Mouse (Mus musculus): ENCODE data around the gene Sox6.

Sox6 gene

DNA sequence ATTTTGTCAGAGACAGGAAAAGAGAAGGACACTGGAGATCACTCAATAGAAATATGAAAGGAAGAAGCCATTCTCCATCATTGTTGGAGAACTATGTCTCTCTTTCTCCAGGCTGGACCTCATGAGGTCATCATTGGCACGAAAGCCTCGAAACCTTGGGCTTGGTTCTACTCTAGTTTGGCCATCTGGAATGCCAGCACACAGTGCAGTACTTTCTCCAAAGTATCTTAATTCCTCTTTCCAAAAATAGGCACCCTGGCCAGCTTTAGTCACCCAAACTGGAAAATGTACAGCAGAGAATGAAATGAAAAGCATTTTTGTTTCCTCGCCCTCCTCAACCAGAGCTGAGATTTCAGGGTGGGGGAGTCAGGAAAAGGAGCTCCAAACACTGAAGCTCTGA lies 213.3 kb downstream of the Sox6 start:
- DNase-seq, result peak; percentile 3

DNA sequence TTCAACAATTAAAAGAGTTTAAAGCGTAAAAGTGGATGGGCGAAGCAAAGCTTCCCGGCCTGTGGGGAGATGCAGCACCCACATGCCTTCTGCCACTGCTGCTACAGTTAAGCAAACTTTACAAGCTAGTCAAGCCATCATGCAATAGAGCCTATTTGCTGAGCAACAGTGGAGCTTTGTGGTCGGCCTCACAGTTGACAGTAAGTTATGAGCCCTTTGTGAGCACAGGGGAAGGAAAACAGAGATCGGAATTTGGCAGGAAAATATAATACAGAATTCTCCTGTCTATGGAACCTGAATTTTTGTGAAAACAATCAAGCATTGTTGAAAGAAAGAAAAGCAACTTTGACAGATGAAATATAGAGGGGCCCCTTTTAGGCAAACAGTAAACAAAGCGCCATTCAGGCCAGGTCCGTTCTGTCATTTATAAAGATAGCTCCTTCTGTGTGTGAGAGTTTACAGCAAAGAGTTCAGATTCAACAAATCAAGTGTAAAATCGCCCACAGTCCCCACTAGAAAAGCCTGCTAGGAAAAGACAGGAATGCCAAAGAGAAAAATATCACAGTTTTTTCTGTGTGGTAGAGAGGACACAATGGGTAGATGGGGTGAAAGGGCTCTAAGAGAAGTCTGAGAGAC lies 213.9 kb downstream of the Sox6 start:
- no peak for DNase-seq

DNA sequence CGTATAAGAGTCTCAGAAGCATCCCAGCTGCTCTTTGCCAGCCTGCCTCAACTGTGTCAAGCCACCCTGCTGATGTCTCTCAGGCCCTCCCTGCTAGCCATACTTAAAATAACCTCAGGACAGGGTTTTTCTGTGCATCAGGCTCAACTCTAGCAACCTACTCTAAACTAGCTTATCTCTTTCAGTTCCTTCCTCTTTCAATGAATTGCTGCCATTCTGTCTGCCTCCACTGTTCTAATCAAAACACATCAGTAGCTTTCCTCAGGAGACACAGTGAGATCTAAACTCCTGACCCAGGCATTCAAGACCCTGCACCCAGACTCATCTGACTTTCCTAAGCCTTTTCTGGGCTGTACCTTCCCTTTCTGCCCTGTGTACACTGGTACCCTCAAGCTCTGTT lies 219.5 kb downstream of the Sox6 start:
- DNase-seq, result no peak

DNA sequence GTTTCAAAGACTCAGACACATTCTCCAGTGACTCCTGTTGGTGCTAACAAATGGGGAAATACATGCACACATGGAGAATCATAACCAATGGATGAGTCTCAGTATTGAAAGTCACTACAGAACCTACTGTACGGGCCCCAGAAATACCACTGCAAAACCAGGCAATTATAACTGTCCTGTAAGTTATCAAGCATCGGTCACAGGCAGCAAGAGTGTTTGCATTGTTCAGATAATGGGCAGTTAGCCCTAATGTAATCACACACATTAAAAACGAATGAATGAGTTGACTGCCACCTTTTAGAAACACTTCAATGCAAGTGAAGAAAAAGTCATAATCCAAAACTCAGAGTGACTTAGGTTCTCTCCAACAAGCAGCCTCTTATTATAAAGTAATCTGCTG lies 235.3 kb downstream of the Sox6 start:
- no peak for DNase-seq

DNA sequence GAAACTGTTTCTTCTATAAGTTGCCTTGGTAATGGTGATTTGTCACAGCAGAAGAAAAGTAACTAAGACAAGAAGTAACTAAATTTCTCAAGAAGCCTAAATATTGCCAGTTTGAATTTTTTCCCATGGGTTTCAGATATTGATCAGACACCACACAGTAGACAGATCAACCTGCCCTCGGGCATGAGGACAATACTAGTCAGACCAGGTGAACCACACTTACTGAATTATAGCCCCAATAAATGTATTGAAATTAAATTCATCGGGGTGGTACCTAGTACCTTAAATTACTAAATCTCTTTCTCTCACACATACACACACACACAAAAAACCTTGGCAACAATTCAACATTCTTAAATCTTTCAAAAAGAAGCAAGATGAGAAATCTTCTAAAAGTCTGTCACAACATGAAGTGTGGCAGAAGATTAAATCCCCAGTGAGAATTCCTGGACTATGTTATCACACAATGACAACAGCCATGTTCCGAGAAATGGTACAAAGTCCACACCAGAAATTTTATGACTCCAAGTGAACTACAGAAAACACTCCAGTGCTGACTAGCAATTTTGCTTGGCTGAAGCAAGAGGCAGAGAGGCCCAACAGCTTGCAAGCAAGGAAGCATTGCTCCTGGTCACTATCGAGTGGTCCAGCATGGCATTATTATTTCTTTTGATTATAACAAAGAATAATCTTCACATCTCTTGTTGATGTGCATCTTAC lies 244.3 kb downstream of the Sox6 start:
- no peak for DNase-seq

DNA sequence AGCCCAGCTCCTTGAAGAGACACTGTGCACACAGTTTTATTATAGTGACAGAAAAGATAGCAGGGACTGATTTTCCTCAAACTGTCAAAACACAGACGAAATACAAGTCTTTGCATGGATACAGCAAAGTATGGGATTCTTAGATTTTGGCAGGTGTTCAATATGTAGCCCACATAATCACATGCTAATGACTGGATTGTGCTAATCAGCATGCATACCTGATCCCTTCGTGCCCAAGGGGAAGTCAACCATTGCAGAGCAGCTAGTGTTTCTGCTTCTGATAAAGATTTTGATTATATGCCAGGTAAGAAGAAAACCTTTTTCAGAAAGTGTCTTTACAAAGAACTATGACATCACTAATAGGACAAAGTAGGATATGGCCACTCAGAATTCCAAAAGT lies 245.8 kb downstream of the Sox6 start:
- no peak for DNase-seq

DNA sequence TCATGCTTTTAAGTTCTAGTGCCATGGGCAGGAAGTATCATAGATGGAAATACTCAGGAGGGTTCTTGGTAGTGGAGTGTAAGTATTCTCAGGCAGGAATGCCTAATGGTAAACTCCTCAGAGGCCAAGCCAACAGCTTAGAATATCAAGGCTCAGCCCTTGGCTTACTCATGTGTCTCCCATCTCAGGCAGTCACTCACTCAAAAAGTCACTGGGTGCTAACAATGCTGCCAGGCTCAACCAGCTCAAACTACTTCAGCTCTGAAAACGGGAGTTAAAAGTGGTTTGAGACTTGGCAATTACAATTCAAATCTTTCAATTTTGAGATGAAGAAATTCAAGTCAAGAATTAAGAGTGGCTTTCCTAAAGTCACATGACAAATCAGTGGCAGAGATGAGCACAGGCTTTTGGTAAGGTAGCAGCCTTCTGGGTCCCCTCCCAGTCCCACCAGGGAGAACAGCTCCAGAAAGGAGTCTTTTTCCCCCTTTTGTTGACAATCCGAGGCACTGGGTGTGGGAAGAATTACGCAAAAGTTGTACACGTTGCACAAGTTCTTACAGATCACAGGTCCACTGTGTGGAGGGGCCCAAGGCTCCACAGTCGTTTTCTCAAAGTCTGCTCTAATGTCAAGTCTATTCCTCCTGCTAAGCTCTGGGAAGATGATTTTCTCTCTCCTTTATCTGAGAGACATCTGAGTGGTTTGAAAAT lies 249.3 kb downstream of the Sox6 start:
- DNase-seq, result no peak

DNA sequence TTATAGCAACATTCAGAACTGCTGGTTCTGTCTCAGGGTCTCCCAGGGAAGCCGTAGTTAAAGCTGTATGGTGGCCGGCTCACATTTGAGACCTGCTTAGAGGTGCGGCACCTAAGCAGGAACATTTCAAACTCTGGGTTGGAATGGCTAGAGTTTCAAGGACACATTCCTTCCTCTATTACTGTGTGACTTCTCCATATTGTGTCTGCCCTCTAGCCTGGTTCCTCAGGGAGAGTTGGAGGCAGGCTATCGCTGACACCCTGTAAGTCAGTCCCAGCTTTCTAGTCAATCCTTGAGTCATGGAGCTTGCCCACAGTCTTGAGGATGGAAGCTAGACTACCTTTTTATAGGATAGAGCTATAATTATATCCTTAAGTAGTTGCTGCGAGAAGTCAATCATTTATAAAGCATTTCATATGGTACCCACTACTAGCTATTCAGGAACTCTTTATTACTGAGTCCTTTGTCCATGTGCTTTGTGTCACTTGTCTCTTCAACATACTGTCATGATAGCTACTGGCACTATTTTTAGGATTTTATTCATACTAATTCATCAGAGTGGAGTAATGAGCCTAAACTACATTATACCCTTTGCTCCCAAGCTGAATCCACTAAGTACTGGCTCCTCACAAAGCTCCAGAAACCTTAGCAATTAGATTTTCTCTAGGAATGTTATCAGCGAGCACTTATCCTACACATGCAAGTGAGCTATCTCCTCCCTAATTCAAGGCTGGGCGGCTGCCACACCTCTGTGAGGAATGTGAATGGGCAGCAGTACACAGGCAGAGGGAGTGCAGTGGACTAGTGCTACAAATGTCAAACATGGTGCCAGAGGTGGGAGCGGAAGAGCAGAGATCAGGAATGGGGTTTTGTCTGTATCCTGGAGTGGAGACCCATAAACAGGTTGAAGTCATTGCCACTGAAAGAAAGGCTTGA lies 254.3 kb downstream of the Sox6 start:
- DNase-seq, result no peak

DNA sequence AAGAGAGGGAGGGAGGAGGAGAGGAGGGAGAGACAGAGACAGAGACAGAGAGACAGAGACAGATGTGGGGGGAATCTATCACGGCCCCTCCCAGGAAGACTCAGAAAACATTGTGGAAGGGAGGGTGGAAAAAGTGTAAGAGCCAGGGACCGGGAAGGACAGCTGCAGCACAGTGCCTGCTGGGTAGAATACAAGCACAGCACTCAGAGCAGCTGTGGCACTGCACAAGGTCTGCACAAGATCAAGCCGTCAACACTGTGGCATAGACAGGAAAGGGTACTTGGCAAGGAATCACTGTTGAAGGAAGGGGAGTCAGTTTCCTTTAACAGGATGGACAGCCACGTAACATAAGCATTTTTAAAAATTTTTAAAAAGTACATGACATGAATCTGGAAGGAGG lies 258.4 kb downstream of the Sox6 start:
- no peak for DNase-seq

DNA sequence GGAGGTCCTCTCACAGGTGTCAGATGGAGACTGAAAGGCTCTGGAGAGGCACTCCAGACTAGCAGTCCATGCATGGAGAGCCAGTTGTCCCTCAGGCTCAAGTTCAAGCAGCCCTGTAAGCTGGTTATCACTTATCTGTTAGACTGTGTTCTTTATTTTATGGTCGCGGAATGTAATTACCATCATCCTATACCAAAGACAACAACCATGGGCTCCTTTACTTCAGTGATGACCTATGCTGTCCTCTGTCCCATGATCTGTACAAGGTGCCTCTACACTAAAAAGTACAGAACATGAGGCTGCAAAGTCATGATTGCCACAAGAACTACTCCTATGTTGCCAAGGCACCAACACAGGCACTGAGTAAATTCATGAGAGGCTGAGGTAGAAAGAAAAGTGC lies 259.1 kb downstream of the Sox6 start:
- no peak for DNase-seq

DNA sequence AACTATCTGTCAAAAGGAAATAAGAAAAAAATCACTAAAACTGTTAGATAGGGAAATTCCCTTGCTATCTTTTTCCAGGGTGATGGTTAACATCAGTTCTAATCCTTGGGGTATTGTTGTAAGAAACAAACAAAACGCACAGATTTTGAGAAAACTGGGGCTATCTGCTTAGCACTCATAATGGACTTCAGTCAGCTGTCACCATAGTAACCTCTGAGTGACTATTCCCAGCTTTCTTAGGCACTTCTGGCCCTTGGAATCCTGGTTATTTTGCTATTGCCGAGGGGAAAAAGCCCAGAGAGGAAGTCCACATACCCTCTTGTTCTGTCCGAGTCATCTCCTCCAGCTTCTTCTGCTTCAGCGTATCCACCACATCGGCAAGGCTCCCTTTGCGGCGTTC lies 261.9 kb downstream of the Sox6 start:
- no peak for DNase-seq

DNA sequence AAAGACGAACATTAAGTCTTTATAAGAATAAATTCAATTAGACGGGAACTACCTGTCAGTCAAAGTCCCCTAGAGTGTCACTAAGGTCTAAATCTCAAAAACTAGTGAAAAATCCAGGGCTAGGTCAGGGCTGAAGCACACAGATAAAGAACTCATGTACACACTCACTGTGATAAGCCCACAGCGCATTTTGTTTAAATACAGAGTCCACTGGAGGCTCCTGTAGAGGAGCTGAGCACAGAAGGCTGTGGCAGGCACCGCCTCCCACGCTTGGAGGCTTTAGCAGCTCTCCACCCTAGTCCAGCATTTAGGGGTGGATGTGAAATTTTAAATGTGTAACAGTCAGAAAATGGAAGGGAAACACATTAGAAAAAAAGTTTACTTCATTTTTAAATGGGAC lies 262.3 kb downstream of the Sox6 start:
- DNase-seq, result no peak

DNA sequence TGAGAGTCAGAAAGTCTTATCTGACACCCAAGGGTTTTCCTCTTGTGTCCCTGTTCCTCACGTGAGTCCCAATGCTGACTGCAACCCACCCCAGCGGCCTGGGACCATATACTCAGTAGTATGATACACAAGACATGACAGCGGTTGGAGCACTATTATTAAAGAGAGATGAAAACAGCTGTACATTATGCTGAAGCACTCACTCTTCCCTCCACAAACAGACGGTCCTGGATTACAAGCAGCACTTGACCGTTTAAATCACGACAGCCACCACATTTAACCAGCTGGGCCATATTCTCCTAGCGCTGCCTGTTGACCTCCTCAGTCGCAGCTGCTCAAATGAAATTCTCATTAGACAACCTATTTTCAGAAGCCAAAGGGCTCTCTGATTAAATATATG lies 272.3 kb downstream of the Sox6 start:
- DNase-seq, result no peak

DNA sequence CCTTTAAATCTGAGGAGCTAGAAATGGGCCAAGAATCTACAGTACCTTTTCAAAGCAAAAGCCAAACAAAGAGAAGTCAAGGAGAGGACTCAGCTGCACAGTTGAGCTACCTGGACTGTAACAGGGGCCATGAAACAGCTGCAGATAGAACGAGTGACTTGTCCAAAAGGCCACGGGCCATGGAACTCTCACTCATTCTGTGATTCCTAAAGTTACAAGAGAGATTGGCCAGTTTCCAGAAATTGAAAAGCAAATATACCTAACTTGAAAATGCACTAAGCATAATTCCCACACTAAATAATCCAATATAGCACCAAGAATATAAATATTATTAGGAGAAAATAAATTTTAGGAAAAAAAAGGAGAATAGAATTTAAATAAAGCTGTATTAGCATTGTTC lies 274.7 kb downstream of the Sox6 start:
- DNase-seq, result no peak

DNA sequence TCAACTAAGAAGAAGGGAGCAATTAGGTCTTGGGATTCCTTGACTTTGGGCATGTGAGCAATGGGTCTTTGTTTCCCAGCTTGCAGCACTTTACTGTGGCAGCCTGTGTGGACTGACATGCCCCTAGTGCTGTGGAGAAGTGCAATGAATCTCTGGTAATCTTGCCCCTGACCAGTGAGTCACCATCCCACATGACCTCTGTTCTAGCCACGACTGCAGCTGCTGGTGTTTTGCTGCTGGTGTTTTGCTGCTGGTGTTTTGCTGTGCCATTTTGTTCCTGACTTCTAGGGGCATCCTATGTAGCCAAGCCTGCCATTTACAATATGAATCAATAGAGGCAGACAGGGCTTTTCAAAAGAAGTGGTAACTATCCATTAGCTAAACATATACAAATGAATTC lies 280.4 kb downstream of the Sox6 start:
- no peak for DNase-seq

DNA sequence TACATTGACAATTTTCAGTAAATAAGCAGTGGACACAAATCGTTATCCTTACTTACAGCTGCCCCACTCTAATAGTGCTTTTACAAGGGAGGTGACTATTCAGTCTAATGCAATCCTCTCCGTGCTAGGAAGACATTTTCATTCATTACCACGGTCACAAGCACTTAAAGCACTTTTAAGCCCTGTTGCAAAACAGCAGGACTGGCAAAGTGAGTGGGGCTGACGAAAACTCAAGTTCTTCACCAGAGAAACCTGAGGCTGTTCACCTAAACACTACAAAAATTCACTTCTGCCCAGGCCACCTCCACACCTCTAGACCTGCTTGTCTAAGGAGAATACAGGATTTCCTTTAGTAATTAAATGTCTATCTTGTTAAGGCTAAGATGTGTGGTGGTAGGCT lies 283.3 kb downstream of the Sox6 start:
- no peak for DNase-seq

DNA sequence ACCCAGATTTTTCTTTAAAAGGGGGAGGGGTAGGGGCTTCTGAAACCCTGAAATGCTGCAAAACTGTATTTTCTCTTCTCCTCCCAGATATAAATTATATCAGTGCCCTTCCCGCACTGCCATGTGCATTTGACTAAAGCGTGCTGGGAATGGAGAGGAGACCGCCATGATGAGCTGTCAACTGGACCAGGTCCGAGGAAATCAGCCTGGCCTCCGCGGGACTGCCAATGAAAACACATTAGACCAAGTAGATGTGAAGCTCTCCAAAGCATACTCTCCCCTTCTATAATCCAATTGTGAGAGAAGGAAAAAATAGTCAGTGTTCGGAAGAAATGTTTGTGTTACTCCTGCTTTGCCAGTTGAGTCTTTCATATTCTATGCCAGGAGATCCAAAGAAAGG lies 284.4 kb downstream of the Sox6 start:
- no peak for DNase-seq

DNA sequence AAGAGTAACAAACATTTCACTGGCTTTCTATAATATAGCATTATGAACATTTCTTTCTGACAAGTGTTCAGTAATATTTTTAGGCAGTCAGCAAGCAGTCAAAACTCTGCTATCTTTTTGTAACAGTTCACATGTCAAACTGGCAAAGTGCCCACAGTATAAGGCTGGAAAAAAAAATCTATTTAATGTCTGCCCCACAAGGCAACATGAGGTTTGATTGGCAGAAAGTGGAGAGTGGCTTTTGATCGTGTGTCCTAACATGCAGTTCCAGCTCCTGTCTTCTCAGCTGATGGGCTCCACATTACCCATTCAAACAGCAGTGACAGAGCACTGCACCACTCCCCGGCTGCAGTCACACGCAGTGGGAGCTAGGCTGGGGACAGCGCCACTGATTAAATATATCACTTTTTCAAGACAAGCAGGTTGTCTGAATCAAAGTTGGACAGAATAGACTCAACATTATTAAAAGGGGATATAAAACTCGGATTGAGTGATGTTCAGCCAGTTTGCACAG lies 286.4 kb downstream of the Sox6 start:
- DNase-seq, result no peak

DNA sequence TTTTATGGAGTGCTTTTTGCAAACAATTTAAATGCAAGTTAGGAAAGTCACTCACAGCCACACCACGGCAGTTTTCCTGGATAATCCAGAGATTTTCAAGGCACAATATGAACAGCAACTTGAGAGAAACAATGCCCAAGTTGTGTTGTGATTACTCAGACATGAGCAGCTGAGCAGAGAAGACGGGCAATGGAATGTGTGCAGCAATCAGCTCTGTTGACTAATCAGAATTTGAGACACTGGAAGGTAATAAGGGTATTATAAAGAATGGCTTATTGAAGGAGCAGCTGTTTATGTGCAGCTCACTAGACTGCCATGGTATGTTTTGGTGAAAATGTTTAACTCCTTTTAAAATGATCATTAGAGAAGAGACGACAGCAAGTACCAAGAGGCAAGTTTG lies 287.5 kb downstream of the Sox6 start:
- no peak for DNase-seq

DNA sequence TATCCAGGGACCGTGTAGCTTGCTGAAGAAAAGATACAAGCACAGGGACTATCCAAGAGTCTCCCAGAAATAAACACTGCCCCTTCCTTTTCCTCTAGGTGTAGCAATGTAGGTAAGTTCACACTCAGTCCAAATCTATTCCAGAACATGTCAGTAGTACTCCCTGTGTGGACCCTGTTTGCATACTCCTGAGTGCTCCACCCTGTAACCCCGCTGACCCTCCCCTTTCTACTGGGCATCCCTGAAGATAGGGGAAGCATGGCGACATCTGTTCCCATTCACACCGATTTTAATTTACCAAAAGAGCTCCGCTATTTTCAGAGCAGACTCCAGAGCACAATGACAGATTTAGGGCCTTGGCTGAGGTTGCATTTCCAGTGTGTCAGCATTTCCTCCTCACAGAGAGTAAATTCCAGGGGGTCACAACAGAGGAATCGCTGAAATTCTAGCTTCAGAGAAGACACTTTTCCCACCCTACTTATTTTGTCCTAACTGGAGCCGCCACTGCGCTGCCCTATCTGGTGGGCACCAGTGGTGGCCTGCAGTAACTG lies 288.2 kb downstream of the Sox6 start:
- no peak for DNase-seq

DNA sequence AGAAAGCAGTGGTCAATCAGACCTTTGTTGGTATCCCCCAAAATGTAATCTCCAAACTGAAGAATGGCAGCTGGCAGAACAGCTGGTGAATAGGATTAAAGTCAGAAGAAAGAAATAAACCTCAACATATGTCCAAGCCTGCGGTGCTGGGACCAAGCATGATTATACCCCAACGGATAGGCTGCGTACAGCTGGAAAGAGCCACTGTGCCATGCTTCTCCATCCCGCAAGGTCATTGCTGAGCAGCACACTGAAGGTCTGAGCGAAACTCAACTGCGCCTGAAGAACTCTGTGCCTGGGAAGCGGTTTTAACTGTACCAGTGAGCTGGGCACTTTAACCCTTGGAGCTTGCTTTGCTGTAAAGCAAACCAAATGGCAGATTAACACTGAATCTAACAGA lies 291.1 kb downstream of the Sox6 start:
- no peak for DNase-seq

DNA sequence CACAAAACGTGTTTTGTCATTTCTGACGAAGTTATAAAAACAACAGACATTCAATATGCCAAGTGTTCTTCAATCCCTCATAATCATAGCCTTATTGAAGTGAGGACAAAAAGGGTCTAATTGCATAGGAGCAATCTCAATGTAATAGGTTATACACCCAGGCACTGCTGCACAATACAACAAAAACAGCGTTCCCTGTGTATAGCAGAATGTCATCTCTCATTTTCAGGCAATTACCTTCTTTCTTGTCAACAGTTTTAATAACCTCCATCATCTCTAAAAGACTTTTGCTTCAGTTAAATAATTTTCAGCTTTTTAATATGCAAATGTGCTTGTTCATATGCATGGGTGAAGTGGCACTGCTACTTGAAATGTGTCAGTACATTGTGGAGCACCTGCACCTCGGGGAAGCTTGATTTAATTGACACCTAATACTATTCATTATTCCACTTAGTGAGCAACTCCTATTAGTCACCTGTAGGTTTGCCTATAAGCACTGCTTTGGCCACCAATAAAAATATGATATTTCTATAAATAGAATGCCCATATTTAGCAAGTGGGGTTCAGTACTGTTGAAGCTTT lies 292.8 kb downstream of the Sox6 start:
- DNase-seq, result no peak
